ENCODE assay signal across 10 mouse cellular contexts in the genomic region with DNA sequence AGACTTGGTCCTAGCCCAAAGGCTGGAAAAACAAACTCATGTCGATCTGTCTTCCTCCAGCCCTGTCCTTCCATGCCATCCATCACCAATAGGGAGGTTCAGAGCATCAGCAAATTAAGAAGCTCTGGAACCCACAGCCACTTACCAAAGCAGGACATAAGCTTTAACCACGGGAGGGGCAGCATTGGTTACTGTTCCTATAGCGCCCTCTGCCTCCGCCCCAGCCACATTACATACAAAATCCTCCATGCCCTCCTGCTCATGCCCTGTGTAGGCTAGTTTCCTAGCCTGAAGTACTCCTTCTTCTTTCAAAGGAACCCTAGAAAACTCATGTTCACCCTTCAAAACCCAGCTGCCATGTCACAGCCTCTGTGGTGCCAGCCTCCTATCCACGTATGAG.
DNase-seq lines count a peak whose midpoint lies in the region; ATAC-seq and TF ChIP-seq lines count a peak whose summit lies in the region.
"Had no signal": no experiment of that assay in that cellular context is flagged by ENCODE, and none has a peak within 500 bp of the region (broad histone marks: within the 10 kb centered on the region; RNA-seq: fewer than 3 reads in every experiment).

No protein-coding gene starts in this region.

- no peaks in the 10 kb centered on the region for H3K4me1 ChIP-seq in midbrain, embryonic 11.5 days (ENCODE audit: control insufficient read depth, insufficient read depth, low read length)
- H3K4me1 ChIP-seq in midbrain, embryonic 13.5 days (replicated peaks), result peaks cover 14% of the 10 kb centered on the region
- H3K4me1 ChIP-seq in embryonic facial prominence, embryonic 14.5 days (ENCODE audit: control insufficient read depth, insufficient read depth, low read length), result no peaks in the 10 kb centered on the region
- H3K4me1 ChIP-seq in intestine, embryonic 15.5 days (replicated peaks), result no peaks in the 10 kb centered on the region
- H3K4me1 ChIP-seq in thymus, adult 2 months (replicated peaks; ENCODE audit: control insufficient read depth, insufficient read depth, low read length), result no peaks in the 10 kb centered on the region

- no peak for ATAC-seq in midbrain, embryonic 11.5 days (ENCODE audit: low FRiP score)
- ATAC-seq in midbrain, embryonic 13.5 days, result no peak
- no peak for ATAC-seq in embryonic facial prominence, embryonic 14.5 days (ENCODE audit: low read depth)
- peak; percentile 58 for ATAC-seq in intestine, embryonic 15.5 days
- peak; percentile 83 for ATAC-seq in monocyte, adult 5-6 weeks (replicated peaks; ENCODE audit: insufficient number of reproducible peaks, low FRiP score, low TSS enrichment, poor library complexity, severe bottlenecking)

- intact Hi-C loops in left cerebral cortex, postnatal 25 days (cut with DNase I), result loop anchor here (1.0 kb wide), 2 partner anchors 76 to 249 kb away; no protein-coding TSS in a partner anchor

- DNase-seq in midbrain, embryonic 11.5 days (ENCODE audit: low spot score, missing footprints), result peak; percentile 87
- peak; percentile 64 for DNase-seq in adrenal gland, postnatal 25 days
- peak; percentile 45 for DNase-seq in embryonic facial prominence, embryonic 14.5 days (ENCODE audit: low spot score)
- peak; percentile 65 to 81 for DNase-seq in left cerebral cortex, postnatal 25 days (ENCODE audit: low spot score in 2 of 2)
- DNase-seq in thymus, adult 2 months, result peak; percentile 63

- H3K9ac ChIP-seq in midbrain, embryonic 11.5 days (ENCODE audit: low read length), result no peak overlapping the region
- H3K9ac ChIP-seq in midbrain, embryonic 13.5 days (replicated peaks), result no peak overlapping the region
- no peak overlapping the region for H3K9ac ChIP-seq in embryonic facial prominence, embryonic 14.5 days (ENCODE audit: low read depth, low read length)
- no peak overlapping the region for H3K9ac ChIP-seq in intestine, embryonic 15.5 days
- H3K9ac ChIP-seq: embryonic facial prominence, embryonic 12.5 days; neural tube, embryonic 13.5 days had no signal

- H3K4me3 ChIP-seq in midbrain, embryonic 11.5 days (ENCODE audit: low read depth, low read length), result no peak overlapping the region
- H3K4me3 ChIP-seq in midbrain, embryonic 13.5 days (replicated peaks), result no peak overlapping the region
- no peak overlapping the region for H3K4me3 ChIP-seq in embryonic facial prominence, embryonic 14.5 days (ENCODE audit: low read depth, low read length)
- no peak overlapping the region for H3K4me3 ChIP-seq in intestine, embryonic 15.5 days (replicated peaks)
- no peak overlapping the region for H3K4me3 ChIP-seq in thymus, adult 2 months (ENCODE audit: control insufficient read depth, insufficient read depth, low read length)
- H3K4me3 ChIP-seq: embryonic facial prominence, embryonic 12.5 days; neural tube, embryonic 13.5 days had no signal

- no peaks in the 10 kb centered on the region; the same call in 1 of the 2 replicates for H3K27me3 ChIP-seq in midbrain, embryonic 11.5 days (ENCODE audit: control insufficient read depth, insufficient read depth, low read length)
- H3K27me3 ChIP-seq in midbrain, embryonic 13.5 days, result no peaks in the 10 kb centered on the region
- 0 out of 2 replicates have a peak, but pooled peaks cover under 1% of the 10 kb centered on the region for H3K27me3 ChIP-seq in embryonic facial prominence, embryonic 14.5 days (replicated peaks; ENCODE audit: control insufficient read depth, insufficient read depth, low read length)
- H3K27me3 ChIP-seq in intestine, embryonic 15.5 days (replicated peaks), result no peaks in the 10 kb centered on the region
- H3K27me3 ChIP-seq in thymus, adult 2 months (ENCODE audit: control insufficient read depth, insufficient read depth, low read length), result no peaks in the 10 kb centered on the region
- H3K27me3 ChIP-seq: embryonic facial prominence, embryonic 12.5 days; neural tube, embryonic 13.5 days had no signal

- no peaks in the 10 kb centered on the region for H3K36me3 ChIP-seq in midbrain, embryonic 11.5 days (ENCODE audit: control insufficient read depth, insufficient read depth, low read length)
- no peaks in the 10 kb centered on the region for H3K36me3 ChIP-seq in midbrain, embryonic 13.5 days
- no peaks in the 10 kb centered on the region for H3K36me3 ChIP-seq in embryonic facial prominence, embryonic 14.5 days (ENCODE audit: control insufficient read depth, insufficient read depth, low read length)
- H3K36me3 ChIP-seq in intestine, embryonic 15.5 days, result no peaks in the 10 kb centered on the region
- H3K36me3 ChIP-seq in thymus, adult 2 months (ENCODE audit: control insufficient read depth, insufficient read depth, low read length), result no peaks in the 10 kb centered on the region
- H3K36me3 ChIP-seq: embryonic facial prominence, embryonic 12.5 days; neural tube, embryonic 13.5 days had no signal

- H3K4me2 ChIP-seq in midbrain, embryonic 11.5 days, result no peak overlapping the region
- H3K4me2 ChIP-seq in midbrain, embryonic 13.5 days (replicated peaks), result no peak overlapping the region
- H3K4me2 ChIP-seq in embryonic facial prominence, embryonic 14.5 days (ENCODE audit: low read depth, low read length), result no peak overlapping the region
- no peak overlapping the region for H3K4me2 ChIP-seq in intestine, embryonic 15.5 days (replicated peaks)
- H3K4me2 ChIP-seq: embryonic facial prominence, embryonic 12.5 days; neural tube, embryonic 13.5 days had no signal

- peak; percentile 34; the same call in 1 of the 2 replicates for TF ChIP-seq CTCF in thymus, adult 2 months (IDR thresholded peaks at IDR 0.05; ENCODE audit: borderline replicate concordance, control insufficient read depth, extremely low read depth, insufficient read depth, low read length, poor library complexity)

- no peaks in the 10 kb centered on the region for H3K9me3 ChIP-seq in midbrain, embryonic 11.5 days (ENCODE audit: control insufficient read depth, low read length)
- no peaks in the 10 kb centered on the region for H3K9me3 ChIP-seq in midbrain, embryonic 13.5 days
- no peaks in the 10 kb centered on the region for H3K9me3 ChIP-seq in embryonic facial prominence, embryonic 14.5 days (ENCODE audit: control insufficient read depth, low read length)
- H3K9me3 ChIP-seq in intestine, embryonic 15.5 days, result no peaks in the 10 kb centered on the region
- H3K9me3 ChIP-seq: embryonic facial prominence, embryonic 12.5 days; neural tube, embryonic 13.5 days had no signal

- 23% methylated on average over 5 of the region's 5 CpGs for WGBS in midbrain, embryonic 11.5 days
- 27% methylated on average over 5 of the region's 5 CpGs for WGBS in midbrain, embryonic 13.5 days
- WGBS in embryonic facial prominence, embryonic 14.5 days, result 21% methylated on average over 5 of the region's 5 CpGs
- WGBS in intestine, embryonic 15.5 days, result 20% methylated on average over 5 of the region's 5 CpGs
- WGBS in thymus, adult 2 months, result 22% methylated on average over 5 of the region's 5 CpGs

- TF ChIP-seq POLR2A in thymus, adult 2 months (IDR thresholded peaks at IDR 0.05; ENCODE audit: control insufficient read depth, extremely low read depth, insufficient read depth, low read length, poor library complexity), result no peak

- no peak overlapping the region for H3K27ac ChIP-seq in midbrain, embryonic 11.5 days (ENCODE audit: low read depth, low read length)
- H3K27ac ChIP-seq in midbrain, embryonic 13.5 days, result no peak overlapping the region
- no peak overlapping the region for H3K27ac ChIP-seq in embryonic facial prominence, embryonic 14.5 days (replicated peaks; ENCODE audit: low read depth, low read length)
- no peak overlapping the region for H3K27ac ChIP-seq in intestine, embryonic 15.5 days
- H3K27ac ChIP-seq in thymus, adult 2 months (ENCODE audit: control insufficient read depth, insufficient read depth, low read length), result no peak overlapping the region
- H3K27ac ChIP-seq: embryonic facial prominence, embryonic 12.5 days; neural tube, embryonic 13.5 days had no signal

Comparison
In these comparisons a context has a peak if more than half of its experiments do, and no peak if none do; other contexts are left out.
1. ATAC-seq: peak in intestine, embryonic 15.5 days (single experiment) and monocyte, adult 5-6 weeks (single experiment); none in midbrain, embryonic 11.5 days (single experiment), midbrain, embryonic 13.5 days (single experiment) and embryonic facial prominence, embryonic 14.5 days (single experiment).
2. Peak in every context shown above with its lines, with median percentiles within 50 percentile points of each other: DNase-seq.